Mouse (Mus musculus): ENCODE data around the gene Fpr-rs3. TPM values are rescaled to one million over a fixed set of nuclear protein-coding genes. Genes with fewer than 3 reads are reported as not detected.

Gene Fpr-rs3
- polyA plus RNA-seq (2015; fragmentation: Nextera tagmentation; extraction: Ambion mirVana): not detected in 2 replicates

GRCm38 (mm10) chr17:20624777-20625176, at the start of gene Fpr-rs3:
Gene Fpr-rs3 (minus strand): TSS chr17:20624877.
- Histone ChIP-seq H3K4me3 (no peak within 1 kb of the TSS), H3K9ac (no peak within 1 kb of the TSS), H3K27me3 (no peaks in the 10 kb centered on the region), H3K36me3 (no peaks in the 10 kb centered on the region), H3K27ac (replicated peaks) (no peak within 1 kb of the TSS), H3K9me3 (peaks cover 19% of the 10 kb centered on the region), H3K4me2 (no peak within 1 kb of the TSS), H3K4me1 (replicated peaks) (no peaks in the 10 kb centered on the region)
- no peak for ATAC-seq (ENCODE audit: low read depth)

GRCm38 (mm10) chr17:20596323-20596722, 28.4 kb downstream of the Fpr-rs3 start, which contains the start of gene Vmn2r110:
Gene Vmn2r110 (minus strand): TSS chr17:20596423.
- WGBS: 45% methylated on average over 1 of the region's 1 CpGs
- Histone ChIP-seq H3K4me3 (no peak within 1 kb of the TSS), H3K4me1 (replicated peaks) (no peaks in the 10 kb centered on the region), H3K27ac (replicated peaks) (no peak within 1 kb of the TSS), H3K4me2 (no peak within 1 kb of the TSS), H3K9ac (no peak within 1 kb of the TSS), H3K9me3 (peaks cover 6% of the 10 kb centered on the region; the same call in 1 of the 2 replicates), H3K27me3 (no peaks in the 10 kb centered on the region), H3K36me3 (no peaks in the 10 kb centered on the region)
- ATAC-seq (ENCODE audit: low read depth): no peak

Other genes starting within 250 kb of the Fpr-rs3 start
- gene Vmn1r224, start 210.7 kb downstream of the Fpr-rs3 start, polyA plus RNA-seq (2015; fragmentation: Nextera tagmentation; extraction: Ambion mirVana): not detected in 2 replicates
- not detected in 2 replicates for gene Vmn2r108, start 143.5 kb downstream of the Fpr-rs3 start, polyA plus RNA-seq (2015; fragmentation: Nextera tagmentation; extraction: Ambion mirVana)
- not detected in 2 replicates for gene Vmn1r225, start 126.7 kb downstream of the Fpr-rs3 start, polyA plus RNA-seq (2015; fragmentation: Nextera tagmentation; extraction: Ambion mirVana)
- not detected in 2 replicates for gene Vmn2r109, start 60.1 kb downstream of the Fpr-rs3 start, polyA plus RNA-seq (2015; fragmentation: Nextera tagmentation; extraction: Ambion mirVana)
- not detected in 2 replicates for gene Vmn2r110, start 28.5 kb downstream of the Fpr-rs3 start, polyA plus RNA-seq (2015; fragmentation: Nextera tagmentation; extraction: Ambion mirVana)
- gene Vmn1r226, start 58.0 kb upstream of the Fpr-rs3 start, polyA plus RNA-seq (2015; fragmentation: Nextera tagmentation; extraction: Ambion mirVana): not detected in 2 replicates
- gene Vmn1r227, start 105.0 kb upstream of the Fpr-rs3 start, polyA plus RNA-seq (2015; fragmentation: Nextera tagmentation; extraction: Ambion mirVana): not detected in 2 replicates
- not detected in 2 replicates for gene Vmn1r228, start 161.3 kb upstream of the Fpr-rs3 start, polyA plus RNA-seq (2015; fragmentation: Nextera tagmentation; extraction: Ambion mirVana)
- gene Vmn1r229, start 186.7 kb upstream of the Fpr-rs3 start, polyA plus RNA-seq (2015; fragmentation: Nextera tagmentation; extraction: Ambion mirVana): not detected in 2 replicates
- not detected in 2 replicates for gene Vmn1r230, start 215.6 kb upstream of the Fpr-rs3 start, polyA plus RNA-seq (2015; fragmentation: Nextera tagmentation; extraction: Ambion mirVana)

Data from neural tube, embryonic 13.5 days (tissue).